Comparison of ENCODE assay signal across 11 mouse cellular contexts in the genomic region with DNA sequence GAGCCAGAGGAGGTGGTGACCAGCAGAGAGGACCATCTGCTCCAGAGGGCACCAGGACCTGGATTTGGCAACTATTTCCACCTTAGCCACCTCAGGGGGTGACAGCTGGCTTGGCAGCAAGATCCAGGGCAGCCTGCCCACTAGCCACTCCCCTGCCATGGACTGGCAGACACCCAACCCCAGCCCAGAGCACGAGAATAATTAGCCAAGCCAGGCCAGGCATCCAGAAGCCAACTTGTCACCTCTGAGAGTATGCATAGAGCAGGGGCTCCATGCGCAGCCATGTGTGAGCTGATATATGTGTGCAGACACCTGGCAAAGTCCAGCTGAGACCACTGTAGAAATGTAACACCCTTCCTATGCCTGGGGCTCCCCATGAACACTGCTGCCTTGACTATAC. TPM values are rescaled to one million over a fixed set of nuclear protein-coding genes. Genes with fewer than 3 reads are reported as not detected.
DNase-seq lines count a peak whose midpoint lies in the region; ATAC-seq lines count a peak whose summit lies in the region.
"Had no signal": no experiment of that assay in that cellular context is flagged by ENCODE, and none has a peak within 500 bp of the region (broad histone marks: within the 10 kb centered on the region; RNA-seq: fewer than 3 reads in every experiment).

No protein-coding gene starts in this region.

- peak; percentile 59 for ATAC-seq in midbrain, embryonic 16.5 days
- no peak for ATAC-seq in intestine, embryonic 15.5 days

- no peak overlapping the region for H3K27ac ChIP-seq in midbrain, embryonic 16.5 days (ENCODE audit: low read length)
- no peak overlapping the region for H3K27ac ChIP-seq in intestine, embryonic 15.5 days

- no peaks in the 10 kb centered on the region for H3K9me3 ChIP-seq in midbrain, embryonic 16.5 days (replicated peaks; ENCODE audit: control insufficient read depth, low read length, poor library complexity, severe bottlenecking)
- H3K9me3 ChIP-seq in intestine, embryonic 15.5 days, result no peaks in the 10 kb centered on the region

- intact Hi-C loops in left cerebral cortex, postnatal 4 days (cut with DNase I), result no loop called here
- intact Hi-C loops in left cerebral cortex, postnatal 36 days (cut with DNase I), result no loop called here
- intact Hi-C loops in heart, postnatal 36 days (cut with DNase I), result no loop called here

- 59% methylated on average over 2 of the region's 2 CpGs for WGBS in midbrain, embryonic 16.5 days
- 66% methylated on average over 2 of the region's 2 CpGs for WGBS in intestine, embryonic 15.5 days

- H3K9ac ChIP-seq in midbrain, embryonic 16.5 days (ENCODE audit: low read depth, low read length), result no peak overlapping the region
- H3K9ac ChIP-seq in intestine, embryonic 15.5 days, result no peak overlapping the region

- H3K4me3 ChIP-seq in midbrain, embryonic 16.5 days (ENCODE audit: low read depth, low read length), result no peak overlapping the region
- no peak overlapping the region for H3K4me3 ChIP-seq in intestine, embryonic 15.5 days (replicated peaks)

- peak; percentile 90 for DNase-seq in left cerebral cortex, postnatal 4 days
- DNase-seq in left cerebral cortex, postnatal 36 days (ENCODE audit: low spot score in 2 of 2), result no peak
- peak; percentile 84 for DNase-seq in cerebellum, adult 9-10 months
- peak; percentile 49 to 51 for DNase-seq in heart, postnatal 36 days
- DNase-seq in frontal cortex, postnatal 10 days (ENCODE audit: low spot score in 2 of 2), result no peak
- DNase-seq in right cerebral cortex, adult 18-20 months, result no peak
- DNase-seq: embryo, embryonic 11 days had no signal

- no peaks in the 10 kb centered on the region for H3K4me1 ChIP-seq in midbrain, embryonic 16.5 days (ENCODE audit: control insufficient read depth, insufficient read depth, low read length)
- H3K4me1 ChIP-seq in intestine, embryonic 15.5 days (replicated peaks), result no peaks in the 10 kb centered on the region; the same call in 1 of the 2 replicates

- no peak overlapping the region for H3K4me2 ChIP-seq in midbrain, embryonic 16.5 days (ENCODE audit: low read length)
- no peak overlapping the region for H3K4me2 ChIP-seq in intestine, embryonic 15.5 days (replicated peaks)

- no peaks in the 10 kb centered on the region for H3K36me3 ChIP-seq in midbrain, embryonic 16.5 days (ENCODE audit: control insufficient read depth, insufficient read depth, low read length)
- no peaks in the 10 kb centered on the region for H3K36me3 ChIP-seq in intestine, embryonic 15.5 days

- H3K27me3 ChIP-seq in midbrain, embryonic 16.5 days (ENCODE audit: control insufficient read depth, insufficient read depth, low read depth, low read length), result no peaks in the 10 kb centered on the region
- peaks cover 22% of the 10 kb centered on the region; the same call in 1 of the 2 replicates for H3K27me3 ChIP-seq in intestine, embryonic 15.5 days (replicated peaks)

RNA-seq across cellular contexts. Expression of a gene that starts 7.9 kb away (rescaled TPM):
- under 1 TPM in 1 of 2 experiments, not detected in 1; 0.58 TPM for total RNA-seq in left cerebral cortex, postnatal 4 days (2021)
- not detected for total RNA-seq in left cerebral cortex, postnatal 36 days (2021)
- total RNA-seq in heart, postnatal 36 days (2021), result not detected
- polyA plus RNA-seq in midbrain, embryonic 16.5 days (2015; fragmentation: Nextera tagmentation; extraction: Ambion mirVana), result not detected in 2 replicates
- not detected in 2 replicates for polyA plus RNA-seq in intestine, embryonic 15.5 days (2015; fragmentation: Nextera tagmentation; extraction: Ambion mirVana)
- total RNA-seq: megakaryocyte progenitor cell, adult 5-6 weeks had no signal
- polyA plus RNA-seq: heart, embryonic 14.5 days had no signal

RNA-seq across cellular contexts. Expression of a gene that starts 29.1 kb away (rescaled TPM):
- 100 to 1,000 TPM; 152 to 153 TPM for total RNA-seq in left cerebral cortex, postnatal 4 days (2021)
- 100 to 1,000 TPM; 377 to 415 TPM for total RNA-seq in left cerebral cortex, postnatal 36 days (2021)
- 1 to 10 TPM; 1.5 to 2.0 TPM for total RNA-seq in heart, postnatal 36 days (2021)
- 17.5 and 23.3 TPM in 2 replicates for polyA plus RNA-seq in midbrain, embryonic 16.5 days (2015; fragmentation: Nextera tagmentation; extraction: Ambion mirVana)
- polyA plus RNA-seq in intestine, embryonic 15.5 days (2015; fragmentation: Nextera tagmentation; extraction: Ambion mirVana), result 1.0 and 2.6 TPM in 2 replicates
- total RNA-seq: megakaryocyte progenitor cell, adult 5-6 weeks had no signal

RNA-seq across cellular contexts. Expression of a gene that starts 47.9 kb away (rescaled TPM):
- total RNA-seq in left cerebral cortex, postnatal 4 days (2021), result 1 to 10 TPM; 1.7 to 1.9 TPM
- 1 to 10 TPM in 1 of 2 experiments, under 1 TPM in 1; 0.96 to 1.5 TPM for total RNA-seq in left cerebral cortex, postnatal 36 days (2021)
- not detected for total RNA-seq in heart, postnatal 36 days (2021)
- 1.0 and 1.5 TPM in 2 replicates for polyA plus RNA-seq in midbrain, embryonic 16.5 days (2015; fragmentation: Nextera tagmentation; extraction: Ambion mirVana)
- polyA plus RNA-seq in intestine, embryonic 15.5 days (2015; fragmentation: Nextera tagmentation; extraction: Ambion mirVana), result 0.13 TPM in 1 of 2 replicates, not detected in the other
- total RNA-seq: megakaryocyte progenitor cell, adult 5-6 weeks had no signal
- polyA plus RNA-seq: heart, embryonic 14.5 days had no signal

Comparison
In these comparisons a context has a peak if more than half of its experiments do, and no peak if none do; other contexts are left out.
1. DNase-seq: peak in left cerebral cortex, postnatal 4 days (single experiment), cerebellum, adult 9-10 months (single experiment) and heart, postnatal 36 days (2 of 2); none in left cerebral cortex, postnatal 36 days (0 of 2), frontal cortex, postnatal 10 days (0 of 2) and right cerebral cortex, adult 18-20 months (single experiment).
2. RNA of a gene that starts 29.1 kb away (total RNA-seq): 377 to 415 TPM in left cerebral cortex, postnatal 36 days and 152 to 153 TPM in left cerebral cortex, postnatal 4 days; 1.5 to 2.0 TPM in heart, postnatal 36 days; every median in the first group is over 10 times any median in the second.